Mouse (Mus musculus): Measurements from ENCODE around the gene Pgghg. TPM values are rescaled to one million over a fixed set of nuclear protein-coding genes. Genes with fewer than 3 reads are reported as not detected.

Gene Pgghg
- polyA plus RNA-seq (2015; fragmentation: Nextera tagmentation; extraction: Ambion mirVana), result 17.1 and 17.4 TPM in 2 replicates

DNA sequence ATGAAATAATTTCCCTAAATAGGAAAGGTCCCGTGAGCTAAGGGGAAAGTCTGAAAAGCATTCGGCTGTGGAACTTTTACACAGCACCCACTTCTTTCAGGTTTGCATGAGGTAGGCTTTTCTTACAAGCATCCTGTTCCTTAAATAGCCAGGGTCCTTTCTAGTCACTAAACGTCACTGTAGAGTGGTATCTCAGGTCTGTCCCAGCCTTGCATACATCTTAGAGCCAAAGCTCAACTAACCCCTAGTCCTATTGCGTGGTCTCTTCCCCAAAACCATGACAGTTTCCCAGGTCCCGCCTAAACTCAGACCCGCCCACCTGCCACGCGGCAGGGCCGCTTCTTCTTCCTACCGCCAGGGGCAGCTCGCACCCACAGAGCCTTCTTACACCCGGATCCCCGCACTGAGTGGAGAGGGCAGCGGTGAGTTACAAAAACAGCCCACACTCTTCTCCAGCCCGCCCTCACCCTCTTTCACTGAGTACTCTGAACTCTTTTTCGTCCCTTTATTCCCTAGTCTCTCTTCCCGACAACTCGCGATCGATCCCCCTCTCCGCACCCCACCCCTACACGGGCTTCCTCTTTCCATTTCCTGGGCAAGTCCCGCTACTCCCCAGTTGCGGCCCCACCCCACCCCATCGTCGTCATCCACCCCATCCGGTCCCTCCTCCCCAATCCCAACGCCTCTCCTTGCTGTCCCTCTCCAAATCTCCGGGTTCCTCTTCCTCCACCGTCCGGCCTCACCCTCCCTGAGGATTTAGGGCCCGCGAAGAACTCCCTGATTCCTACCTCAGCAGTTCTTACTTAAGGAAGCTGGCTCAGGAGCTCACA, at the start of gene Pgghg:
Pgghg (plus strand) TSS at position 170 of the 830 bp plus-strand sequence.

DNA sequence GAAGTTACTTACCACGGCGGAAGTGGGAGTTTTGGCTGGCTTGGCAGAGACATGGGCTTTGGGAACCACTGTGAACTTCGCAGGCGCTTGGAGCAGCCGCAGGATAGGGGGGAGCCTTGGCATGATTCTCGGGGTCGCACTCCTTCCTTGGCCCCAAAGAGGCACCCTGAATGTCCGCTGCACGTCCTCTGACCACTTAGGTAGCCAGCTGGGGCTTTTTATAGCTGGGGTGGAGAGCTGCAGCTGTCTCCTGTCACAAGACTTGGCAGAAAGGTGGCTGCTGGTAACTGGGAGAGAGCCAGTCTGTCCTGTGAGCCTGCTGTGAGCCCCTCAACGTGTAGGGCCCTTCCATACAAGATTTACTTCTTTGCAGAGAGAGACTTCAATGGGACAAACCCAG, 41.0 kb upstream of the Pgghg start, which contains the start of gene Cox8b:
Cox8b (minus strand) TSS at position 227 of the 400 bp plus-strand sequence.

DNA sequence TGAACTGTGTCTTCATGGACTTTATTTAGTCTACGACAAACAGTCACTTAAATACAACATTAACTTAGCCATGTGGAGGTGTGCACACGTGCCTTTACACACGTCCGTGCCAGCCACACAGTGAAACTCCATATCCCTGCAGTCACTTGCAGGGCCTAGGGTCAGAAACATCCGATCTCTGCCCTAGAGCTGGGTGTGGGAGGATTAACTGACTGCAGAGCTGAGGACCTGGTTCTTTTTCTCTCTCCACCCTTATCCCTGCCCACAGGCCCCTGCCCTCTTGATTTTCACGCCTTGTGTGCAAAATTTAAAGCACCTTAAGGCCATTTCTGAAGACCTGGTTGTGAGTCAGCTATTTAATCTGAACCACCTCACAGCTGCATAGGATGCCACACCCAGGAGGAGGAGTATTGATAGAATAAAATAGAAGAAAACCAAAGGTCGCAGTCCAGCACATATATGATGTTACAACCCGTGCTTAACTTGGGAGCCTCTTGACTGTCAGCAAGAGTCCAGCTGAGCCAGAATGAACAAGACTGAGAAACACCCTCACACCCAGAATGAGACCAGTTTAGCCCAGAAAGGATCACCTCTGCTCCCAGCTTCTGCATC, 20.7 kb upstream of the Pgghg start, which contains the start of gene Nlrp6:
Nlrp6 (plus strand) TSS at position 485 of the 612 bp plus-strand sequence.

DNA sequence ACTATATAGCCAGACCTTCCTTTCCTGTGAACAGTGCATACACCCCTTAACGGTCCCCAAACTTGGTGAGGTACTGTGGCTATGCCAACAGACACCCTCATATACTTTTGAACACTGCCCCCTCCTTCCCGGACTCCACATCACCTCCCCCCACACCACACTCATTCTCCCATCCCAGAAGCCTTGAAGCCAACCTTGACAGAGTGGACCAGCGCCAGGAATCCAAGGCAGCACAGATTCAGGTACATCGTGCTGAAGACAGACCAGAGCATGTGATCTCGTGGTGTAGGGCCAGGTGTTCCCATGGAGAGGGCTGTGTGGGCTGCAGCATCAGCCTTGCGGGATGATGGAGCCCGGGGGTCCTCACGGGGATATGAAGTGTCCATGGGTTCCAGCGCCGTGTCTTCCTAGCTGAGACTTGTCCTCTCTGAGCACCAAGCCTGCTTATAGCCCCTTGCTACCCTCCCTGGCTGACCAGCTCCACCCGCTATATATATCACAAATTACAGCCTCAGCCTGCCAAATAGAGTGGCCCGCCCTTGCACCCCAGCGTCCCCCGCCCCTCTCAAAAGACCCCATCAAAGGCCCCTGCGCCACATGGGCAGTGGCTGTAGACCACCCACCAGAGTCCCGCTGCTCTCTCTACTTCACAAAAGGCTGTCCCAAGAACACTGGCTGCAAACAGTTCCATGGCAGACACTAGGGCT, 8.8 kb downstream of the Pgghg start, which contains the start of gene Ifitm5:
Ifitm5 (minus strand) TSS at position 468 of the 707 bp plus-strand sequence.

DNA sequence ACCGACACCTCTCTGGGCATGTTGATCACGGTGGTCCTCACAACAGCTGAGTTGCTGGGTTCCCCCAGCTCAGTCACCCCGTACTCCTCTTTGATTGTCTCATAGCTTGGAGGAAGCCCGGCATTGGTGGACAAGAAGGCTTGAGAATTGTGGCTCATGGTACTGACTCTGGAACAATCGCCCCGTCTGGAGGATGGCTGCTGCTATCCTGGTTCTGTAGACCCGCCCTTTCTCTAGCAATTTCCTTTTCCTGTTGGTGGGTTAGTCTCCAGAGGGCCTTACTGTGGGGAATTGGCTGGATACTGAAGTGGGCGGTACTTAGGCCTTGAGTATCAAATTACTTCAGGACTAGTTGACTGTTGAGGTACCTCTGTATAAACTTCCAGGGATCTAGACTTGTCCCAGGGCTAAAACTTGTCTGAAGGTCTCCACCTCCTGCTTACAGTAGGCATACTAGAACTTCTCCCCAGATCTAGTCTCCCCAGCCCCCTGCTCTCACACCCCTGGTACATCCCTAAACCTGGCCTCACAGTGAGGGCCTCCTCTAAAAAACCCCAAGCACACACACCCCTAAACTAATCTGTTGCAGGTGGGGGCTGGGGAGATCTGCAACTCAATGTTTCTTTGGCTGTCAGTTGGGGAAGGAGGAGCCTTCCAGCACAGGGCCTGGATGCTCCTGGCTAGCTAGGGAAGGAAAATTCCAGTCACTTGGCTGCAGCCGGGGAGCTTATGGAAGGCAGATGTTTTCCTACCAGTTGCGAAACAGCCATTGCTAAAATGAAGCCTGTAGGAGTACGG, 14.8 kb downstream of the Pgghg start, which contains the start of the genes Gm45717 and Ifitm2:
Gm45717 (minus strand) TSS at position 180 of the 798 bp plus-strand sequence.
Ifitm2 (minus strand) TSS at position 230 of the 798 bp plus-strand sequence.

DNA sequence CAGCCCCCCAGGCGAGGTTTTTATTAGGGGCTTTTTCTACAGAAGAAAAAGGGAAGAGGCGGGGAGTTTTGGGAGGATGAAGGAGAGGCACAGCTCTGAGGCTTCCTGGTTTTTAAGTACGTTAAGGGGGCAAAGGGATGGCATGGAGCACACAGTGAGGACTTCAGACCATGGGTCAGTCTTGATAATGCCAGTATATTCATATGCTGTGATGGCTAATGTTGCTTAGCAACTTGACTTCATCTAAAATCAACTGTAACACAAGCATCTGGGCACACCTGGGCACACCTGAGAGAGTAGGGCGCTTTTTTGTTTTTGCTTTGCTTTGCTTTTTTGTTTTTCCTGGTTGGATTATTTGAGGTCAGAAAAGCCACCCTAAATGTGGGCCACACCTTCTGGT, 25.7 kb downstream of the Pgghg start, which contains the start of gene Ifitm1:
Ifitm1 (plus strand) TSS at position 301 of the 400 bp plus-strand sequence.

Other genes with a start within 250 kb of the Pgghg start
- gene Olfr541, start 244.1 kb upstream of the Pgghg start, polyA plus RNA-seq (2015; fragmentation: Nextera tagmentation; extraction: Ambion mirVana), result not detected in 2 replicates
- 0.25 and 0.75 TPM in 2 replicates for gene Cyp2e1, start 177.7 kb upstream of the Pgghg start, polyA plus RNA-seq (2015; fragmentation: Nextera tagmentation; extraction: Ambion mirVana)
- 0.19 and 0.25 TPM in 2 replicates for gene Syce1, start 153.5 kb upstream of the Pgghg start, polyA plus RNA-seq (2015; fragmentation: Nextera tagmentation; extraction: Ambion mirVana)
- gene Zfp941, start 119.2 kb upstream of the Pgghg start, polyA plus RNA-seq (2015; fragmentation: Nextera tagmentation; extraction: Ambion mirVana), result 0.55 and 0.98 TPM in 2 replicates
- gene Urah, start 106.4 kb upstream of the Pgghg start, polyA plus RNA-seq (2015; fragmentation: Nextera tagmentation; extraction: Ambion mirVana), result 9.5 and 11.1 TPM in 2 replicates
- not detected in 2 replicates for gene Scgb1c1, start 95.8 kb upstream of the Pgghg start, polyA plus RNA-seq (2015; fragmentation: Nextera tagmentation; extraction: Ambion mirVana)
- 0.14 TPM in 1 of 2 replicates, not detected in the other for gene Odf3, start 93.6 kb upstream of the Pgghg start, polyA plus RNA-seq (2015; fragmentation: Nextera tagmentation; extraction: Ambion mirVana)
- gene Gm45785, start 85.1 kb upstream of the Pgghg start, polyA plus RNA-seq (2015; fragmentation: Nextera tagmentation; extraction: Ambion mirVana), result not detected in 2 replicates
- 50.8 and 53.1 TPM in 2 replicates for gene Ric8a, start 84.4 kb upstream of the Pgghg start, polyA plus RNA-seq (2015; fragmentation: Nextera tagmentation; extraction: Ambion mirVana)
- gene Bet1l, start 83.8 kb upstream of the Pgghg start, polyA plus RNA-seq (2015; fragmentation: Nextera tagmentation; extraction: Ambion mirVana), result 39.9 and 50.6 TPM in 2 replicates
- gene Psmd13, start 59.4 kb upstream of the Pgghg start, polyA plus RNA-seq (2015; fragmentation: Nextera tagmentation; extraction: Ambion mirVana), result 160 and 172 TPM in 2 replicates
- gene Sirt3, start 59.1 kb upstream of the Pgghg start, polyA plus RNA-seq (2015; fragmentation: Nextera tagmentation; extraction: Ambion mirVana), result 16.6 and 18.1 TPM in 2 replicates
- 0.43 and 0.74 TPM in 2 replicates for gene Cox8b, start 40.9 kb upstream of the Pgghg start, polyA plus RNA-seq (2015; fragmentation: Nextera tagmentation; extraction: Ambion mirVana)
- gene Nlrp6, start 20.5 kb upstream of the Pgghg start, polyA plus RNA-seq (2015; fragmentation: Nextera tagmentation; extraction: Ambion mirVana), result 0.08 and 0.22 TPM in 2 replicates
- 1.1 and 1.4 TPM in 2 replicates for gene Ifitm5, start 8.9 kb downstream of the Pgghg start, polyA plus RNA-seq (2015; fragmentation: Nextera tagmentation; extraction: Ambion mirVana)
- 0.60 and 0.79 TPM in 2 replicates for gene Gm45717, start 14.5 kb downstream of the Pgghg start, polyA plus RNA-seq (2015; fragmentation: Nextera tagmentation; extraction: Ambion mirVana)
- 1,342 and 1,631 TPM in 2 replicates for gene Ifitm2, start 14.6 kb downstream of the Pgghg start, polyA plus RNA-seq (2015; fragmentation: Nextera tagmentation; extraction: Ambion mirVana)
- 156 and 219 TPM in 2 replicates for gene Ifitm1, start 25.8 kb downstream of the Pgghg start, polyA plus RNA-seq (2015; fragmentation: Nextera tagmentation; extraction: Ambion mirVana)
- 730 and 992 TPM in 2 replicates for gene Ifitm3, start 69.4 kb downstream of the Pgghg start, polyA plus RNA-seq (2015; fragmentation: Nextera tagmentation; extraction: Ambion mirVana)
- 0.67 and 3.1 TPM in 2 replicates for gene Ifitm6, start 76.5 kb downstream of the Pgghg start, polyA plus RNA-seq (2015; fragmentation: Nextera tagmentation; extraction: Ambion mirVana)
- not detected in 2 replicates for gene Gm17387, start 87.7 kb downstream of the Pgghg start, polyA plus RNA-seq (2015; fragmentation: Nextera tagmentation; extraction: Ambion mirVana)
- 0.25 and 0.40 TPM in 2 replicates for gene B4galnt4, start 119.7 kb downstream of the Pgghg start, polyA plus RNA-seq (2015; fragmentation: Nextera tagmentation; extraction: Ambion mirVana)
- gene Pkp3, start 136.8 kb downstream of the Pgghg start, polyA plus RNA-seq (2015; fragmentation: Nextera tagmentation; extraction: Ambion mirVana), result 29.1 and 32.9 TPM in 2 replicates
- 4.8 and 5.7 TPM in 2 replicates for gene Sigirr, start 159.2 kb downstream of the Pgghg start, polyA plus RNA-seq (2015; fragmentation: Nextera tagmentation; extraction: Ambion mirVana)
- 3.7 and 5.5 TPM in 2 replicates for gene Ano9, start 176.4 kb downstream of the Pgghg start, polyA plus RNA-seq (2015; fragmentation: Nextera tagmentation; extraction: Ambion mirVana)
- gene Ptdss2, start 181.0 kb downstream of the Pgghg start, polyA plus RNA-seq (2015; fragmentation: Nextera tagmentation; extraction: Ambion mirVana), result 30.7 and 33.0 TPM in 2 replicates
- 194 and 223 TPM in 2 replicates for gene Rnh1, start 231.5 kb downstream of the Pgghg start, polyA plus RNA-seq (2015; fragmentation: Nextera tagmentation; extraction: Ambion mirVana)

Measured in urinary bladder, postnatal 0 days (tissue).